Mouse (Mus musculus): ENCODE data around the gene Ebf1.
A peak's percentile ranks its signal among the peaks of the same experiment; 100 is the strongest.

Ebf1 gene

GRCm38 (mm10) chr11:44663609-44664141, 46.6 kb downstream of the Ebf1 start:
- DNase-seq (ENCODE audit: low spot score in 2 of 2), result no peak

- peak; percentile 3 to 5 for DNase-seq (ENCODE audit: low spot score in 2 of 2)
Observed at GRCm38 (mm10) chr11:44665156-44665682, 48.1 kb downstream of the Ebf1 start.

- no peak for DNase-seq (ENCODE audit: low spot score in 2 of 2)
Observed at GRCm38 (mm10) chr11:44665741-44666531, 48.8 kb downstream of the Ebf1 start.

DNA sequence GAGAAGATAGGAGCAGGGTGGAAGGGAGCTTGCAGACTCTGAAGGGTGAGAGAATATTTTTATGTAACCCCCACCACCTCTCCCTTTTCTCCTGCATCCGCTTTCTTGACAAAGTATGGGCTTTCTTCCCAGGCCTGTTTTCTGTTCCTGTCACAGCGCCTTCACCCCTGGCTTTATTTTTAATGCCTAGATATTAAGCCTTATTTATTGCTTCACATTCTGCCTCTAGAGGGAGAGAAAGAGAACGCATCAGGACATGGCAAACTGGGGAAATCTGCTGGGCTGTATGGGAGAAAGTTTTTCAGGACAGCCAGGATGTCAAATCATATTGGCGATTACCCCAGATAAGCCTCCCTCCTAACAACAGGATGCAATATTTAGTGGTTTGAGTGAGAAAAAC, 49.6 kb downstream of the Ebf1 start:
- DNase-seq (ENCODE audit: low spot score in 2 of 2), result no peak

DNA sequence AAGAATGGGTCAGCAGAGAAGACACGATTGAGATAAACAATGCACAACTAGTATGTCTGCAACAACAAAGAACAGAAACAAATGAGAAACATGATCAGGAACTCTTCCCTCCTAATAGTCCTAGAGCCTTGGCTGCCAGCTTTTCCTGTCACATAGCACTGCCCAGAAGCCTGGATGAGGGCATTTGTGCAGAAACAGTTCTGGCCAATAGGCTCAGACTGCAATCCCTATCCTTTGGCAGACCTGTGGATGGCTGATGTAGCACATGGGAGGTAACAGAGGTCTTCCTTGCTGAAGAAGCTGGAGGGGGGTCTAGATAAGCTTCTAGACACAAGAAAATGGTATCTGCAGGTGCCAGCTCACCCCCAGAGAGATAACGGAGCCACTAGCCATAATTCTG, 64.2 kb downstream of the Ebf1 start:
- DNase-seq (ENCODE audit: low spot score in 2 of 2), result no peak

DNA sequence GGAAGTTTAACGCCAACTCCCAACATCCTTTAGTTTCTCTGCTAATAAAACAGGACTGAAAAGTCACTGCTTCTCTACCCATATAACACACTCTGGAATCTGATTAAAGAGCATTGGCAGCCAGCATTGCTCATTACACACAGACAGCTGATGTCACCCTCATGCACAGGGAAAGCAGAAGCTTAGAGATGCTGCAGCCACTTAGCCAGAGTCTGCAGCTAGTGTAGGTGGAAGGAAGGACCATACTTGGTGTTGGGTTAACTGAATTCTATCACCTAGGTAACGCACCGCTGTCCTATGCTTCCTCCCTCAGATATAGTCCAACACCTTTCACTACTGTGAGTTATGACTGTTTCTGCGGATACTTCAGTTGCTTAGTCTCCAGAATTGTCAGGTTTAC, 64.9 kb downstream of the Ebf1 start:
- no peak for DNase-seq (ENCODE audit: low spot score in 2 of 2)

- no peak for DNase-seq (ENCODE audit: low spot score in 2 of 2)
Observed at GRCm38 (mm10) chr11:44682703-44683539, 65.8 kb downstream of the Ebf1 start.

- DNase-seq (ENCODE audit: low spot score in 2 of 2), result no peak
Observed at GRCm38 (mm10) chr11:44684486-44685076, 67.5 kb downstream of the Ebf1 start.

DNA sequence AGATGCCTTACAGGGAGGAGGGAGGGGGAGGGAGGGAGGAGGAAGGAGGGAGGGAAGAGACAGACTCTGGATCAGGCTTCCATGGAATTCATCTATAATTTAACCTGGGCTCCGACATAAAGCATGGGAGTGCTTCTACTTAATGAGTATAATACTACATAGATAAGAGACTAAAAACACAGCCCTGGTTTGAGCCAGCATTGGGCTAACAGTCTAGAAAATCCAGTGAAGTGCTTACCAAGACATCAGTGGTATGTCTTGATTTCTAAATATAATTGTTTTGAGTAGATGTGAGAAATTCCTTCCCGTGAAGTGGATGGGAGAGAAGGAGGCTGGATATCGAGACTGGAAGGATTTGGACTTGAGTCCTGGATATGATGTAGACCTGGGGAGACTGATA, 68.0 kb downstream of the Ebf1 start:
- DNase-seq (ENCODE audit: low spot score in 2 of 2), result no peak

- no peak for DNase-seq (ENCODE audit: low spot score in 2 of 2)
Observed at GRCm38 (mm10) chr11:44685911-44686361, 68.8 kb downstream of the Ebf1 start.

GRCm38 (mm10) chr11:44686378-44686777, 69.3 kb downstream of the Ebf1 start:
- no peak for DNase-seq (ENCODE audit: low spot score in 2 of 2)

- no peak for DNase-seq (ENCODE audit: low spot score in 2 of 2)
Observed at GRCm38 (mm10) chr11:44688542-44688941, 71.4 kb downstream of the Ebf1 start.

DNA sequence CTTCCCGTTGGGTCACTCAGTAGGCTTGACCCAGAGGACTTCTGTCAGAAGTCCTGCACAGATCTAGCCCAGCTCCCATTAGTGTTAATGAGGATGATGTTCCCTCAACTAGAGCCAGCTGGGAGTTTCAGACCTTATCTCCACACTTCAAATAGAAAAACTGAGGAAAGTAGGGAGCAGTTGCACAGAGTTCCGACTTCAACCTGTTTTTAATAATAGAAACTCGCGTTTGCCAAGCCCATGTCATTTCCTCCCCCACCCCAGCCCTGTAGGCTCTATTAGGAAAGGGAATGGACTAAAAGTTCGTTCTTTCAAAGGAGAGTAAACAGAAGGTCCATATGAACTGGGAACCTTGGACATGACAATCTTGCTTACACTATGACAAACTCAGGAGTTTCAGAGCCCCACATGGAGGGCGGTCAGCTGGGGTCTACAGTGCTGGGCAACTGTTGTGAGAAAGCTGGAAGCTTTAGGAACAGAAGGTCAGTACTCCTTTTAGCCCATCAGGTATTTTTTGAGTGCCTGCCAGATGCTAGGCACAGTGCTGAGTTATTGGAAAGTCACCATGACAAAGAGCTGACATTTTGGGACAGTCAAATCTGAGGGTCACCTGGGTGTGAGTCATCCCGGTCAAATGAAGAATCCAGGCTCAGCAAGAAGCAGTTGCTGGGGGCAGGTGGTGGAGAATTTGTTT, 72.6 kb downstream of the Ebf1 start:
- DNase-seq (ENCODE audit: low spot score in 2 of 2), result no peak

GRCm38 (mm10) chr11:44690265-44690572, 73.1 kb downstream of the Ebf1 start:
- DNase-seq (ENCODE audit: low spot score in 2 of 2), result no peak

DNA sequence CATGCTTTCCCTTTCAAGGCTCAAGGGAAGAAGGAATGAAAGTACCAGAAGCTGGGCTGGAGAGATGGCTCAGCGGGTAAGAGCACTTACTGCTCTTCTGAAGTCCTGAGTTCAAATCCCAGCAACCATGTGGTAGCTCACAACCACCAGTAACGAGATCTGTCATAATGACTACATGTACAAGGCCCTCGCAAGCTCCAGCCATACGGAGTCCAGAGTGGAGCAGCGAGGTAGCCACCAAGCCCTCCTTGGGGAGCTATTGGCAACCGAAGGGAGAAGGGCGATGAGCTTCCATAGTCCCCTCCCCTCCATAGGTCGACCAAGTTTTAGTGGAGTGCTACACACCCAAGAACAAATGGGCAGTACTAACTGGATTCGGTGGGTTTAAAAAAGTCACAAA, 78.3 kb downstream of the Ebf1 start:
- no peak for DNase-seq (ENCODE audit: low spot score in 2 of 2)

GRCm38 (mm10) chr11:44696539-44697201, 79.6 kb downstream of the Ebf1 start:
- no peak for DNase-seq (ENCODE audit: low spot score in 2 of 2)

DNA sequence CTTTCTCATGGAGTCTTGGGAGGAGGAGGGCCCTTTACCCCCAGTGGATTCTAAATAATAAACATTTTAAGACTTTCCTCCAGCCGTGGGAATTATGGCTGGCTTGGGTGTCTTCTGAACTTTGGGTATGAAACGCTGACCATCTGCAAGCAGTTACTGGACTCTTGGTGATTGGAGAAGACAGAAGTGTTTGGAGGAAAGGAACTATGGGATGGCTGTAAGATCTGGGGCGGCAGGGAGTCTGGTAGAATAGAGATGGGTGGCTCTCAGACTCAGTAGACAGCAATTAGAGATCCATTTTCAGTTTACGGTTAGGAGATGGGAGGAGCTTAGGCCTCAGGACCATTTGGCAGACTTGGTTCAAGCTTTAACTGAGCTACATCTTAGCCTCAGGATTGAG, 83.1 kb downstream of the Ebf1 start:
- no peak for DNase-seq (ENCODE audit: low spot score in 2 of 2)

GRCm38 (mm10) chr11:44701221-44701810, 84.2 kb downstream of the Ebf1 start:
- no peak for DNase-seq (ENCODE audit: low spot score in 2 of 2)

DNA sequence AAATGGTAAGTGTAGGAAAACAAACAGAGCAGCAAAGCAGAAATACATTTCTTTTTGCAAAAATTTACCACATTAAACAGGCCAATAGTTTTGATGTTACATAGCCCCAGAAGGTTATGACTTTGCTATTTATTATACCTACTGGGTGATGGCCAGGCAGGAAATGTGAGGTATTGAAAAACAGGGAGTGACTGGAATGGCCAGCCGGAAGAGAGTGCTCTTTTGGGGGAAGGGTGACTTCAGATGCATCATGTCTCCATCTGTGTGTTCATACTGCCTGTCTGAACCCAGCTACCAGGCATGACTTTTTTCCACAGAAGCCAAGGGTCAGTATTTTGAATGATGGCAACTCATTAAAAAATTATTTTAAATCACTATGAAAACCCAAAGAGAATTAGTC, 84.7 kb downstream of the Ebf1 start:
- no peak for DNase-seq (ENCODE audit: low spot score in 2 of 2)

- DNase-seq (ENCODE audit: low spot score in 2 of 2), result no peak
Observed at GRCm38 (mm10) chr11:44702716-44703486, 85.8 kb downstream of the Ebf1 start.

Measured in thymus, postnatal 10 days (tissue).